Mouse (Mus musculus) embryonic facial prominence, embryonic 14.5 days (tissue): ENCODE measurements around the gene Slc6a16. TPM values are rescaled to one million over a fixed set of nuclear protein-coding genes. Genes with fewer than 3 reads are reported as not detected.

Experiments used
- ATAC-seq: fragments of 200-750 bp; cut with Nextera tagmentation; 2 replicates; pipeline ENCODE4 v1.8.0; 2017; ENCODE audit warnings: low read depth, moderate number of reproducible peaks, moderate TSS enrichment
- DNase-seq: peaks from one replicate; pipeline ENCODE4 v3.0.0-alpha.2; 2015; ENCODE audit warnings: low spot score
- H3K27ac ChIP-seq: fragments of 300-500 bp; sonication (generic); replicated peaks from 2 replicates; pipeline ENCODE4 v1.5.1; 2014; ENCODE audit warnings: low read depth, mild to moderate bottlenecking, low read length, moderate library complexity
- H3K27me3 ChIP-seq: fragments of 300-500 bp; sonication (generic); replicated peaks from 2 replicates; pipeline ENCODE4 v1.6.1; 2014; ENCODE audit warnings: low read length; ENCODE audit not compliant: control insufficient read depth, insufficient read depth
- H3K36me3 ChIP-seq: fragments of 300-500 bp; sonication (generic); 2 replicates; pipeline ENCODE4 v1.6.1; 2014; ENCODE audit warnings: low read length, mixed read lengths; ENCODE audit not compliant: control insufficient read depth, insufficient read depth
- H3K4me1 ChIP-seq: fragments of 300-500 bp; sonication (generic); 2 replicates; pipeline ENCODE4 v1.6.1; 2014; ENCODE audit warnings: antibody characterized with exemption, low read length; ENCODE audit not compliant: control insufficient read depth, insufficient read depth
- H3K4me2 ChIP-seq: fragments of 300-500 bp; sonication (generic); 2 replicates; pipeline ENCODE4 v1.6.1; 2014; ENCODE audit warnings: low read depth, mild to moderate bottlenecking, low read length, moderate library complexity, mixed read lengths
- H3K4me3 ChIP-seq: fragments of 300-500 bp; sonication (generic); 2 replicates; pipeline ENCODE4 v1.5.1; 2014; ENCODE audit warnings: low read depth, mild to moderate bottlenecking, low read length
- H3K9ac ChIP-seq: fragments of 300-500 bp; sonication (generic); 2 replicates; pipeline ENCODE4 v1.6.1; 2014; ENCODE audit warnings: low read depth, mild to moderate bottlenecking, low read length, moderate library complexity, mixed read lengths
- H3K9me3 ChIP-seq: fragments of 300-500 bp; sonication (generic); 2 replicates; pipeline ENCODE4 v1.6.1; 2016; ENCODE audit warnings: low read length; ENCODE audit not compliant: control insufficient read depth
- WGBS: fragments of 180-500 bp; shearing (Covaris S2); extraction: QIAGEN DNeasy Blood & Tissue Kit; methylation state at CpG from one replicate; pipeline ENCODE4 v1.1.7; 2014; 5-methylcytosine and 5-hydroxymethylcytosine counted together
- polyA plus RNA-seq: library from polyadenylated mRNA; unstranded; fragments of >200 nt; fragmentation: Nextera tagmentation; extraction: Ambion mirVana; gene quantifications from 2 replicates; pipeline ENCODE4 v1.2.1, GENCODE M21; 2014

Gene Slc6a16
- polyA plus RNA-seq, 1 experiment from 2014 or later, result 0.11 TPM

GRCm38 (mm10) chr7:45196176-45196535, 44.7 kb upstream of the Slc6a16 start:
- no peak overlapping the region for H3K4me3 ChIP-seq
- H3K27ac ChIP-seq, result no peak overlapping the region
- no peak for DNase-seq
- 73% methylated on average over 4 of the region's 4 CpGs for WGBS
- no peaks in the 10 kb centered on the region for H3K27me3 ChIP-seq
- H3K4me2 ChIP-seq, result no peak overlapping the region
- ATAC-seq, result no peak
- H3K9me3 ChIP-seq, result no peaks in the 10 kb centered on the region
- H3K9ac ChIP-seq, result no peak overlapping the region
- H3K36me3 ChIP-seq, result no peaks in the 10 kb centered on the region
- H3K4me1 ChIP-seq, result peaks cover 8% of the 10 kb centered on the region; the same call in 1 of the 2 replicates

GRCm38 (mm10) chr7:45196994-45197393, 43.9 kb upstream of the Slc6a16 start:
- Histone ChIP-seq H3K4me2 (no peak overlapping the region), H3K36me3 (no peaks in the 10 kb centered on the region), H3K4me1 (0 out of 2 replicates have a peak, but pooled peaks cover 3% of the 10 kb centered on the region), H3K9ac (peak overlapping the region; percentile 14; the same call in 1 of the 2 replicates), H3K27me3 (no peaks in the 10 kb centered on the region), H3K4me3 (no peak overlapping the region), H3K9me3 (no peaks in the 10 kb centered on the region), H3K27ac (no peak overlapping the region)
- 71% methylated on average over 4 of the region's 5 CpGs for WGBS
- no peak for ATAC-seq
- DNase-seq, result no peak

GRCm38 (mm10) chr7:45198435-45198834, 42.5 kb upstream of the Slc6a16 start:
- Histone ChIP-seq H3K4me2 (no peak overlapping the region), H3K27me3 (no peaks in the 10 kb centered on the region), H3K4me3 (no peak overlapping the region), H3K27ac (no peak overlapping the region), H3K9ac (0 out of 2 replicates have a peak overlapping the region, but pooled peaks have one; percentile 19), H3K36me3 (no peaks in the 10 kb centered on the region), H3K4me1 (no peaks in the 10 kb centered on the region), H3K9me3 (no peaks in the 10 kb centered on the region)
- peak; percentile 87 for DNase-seq
- ATAC-seq, result peak; percentile 56; the same call in 1 of the 2 replicates
- 13% methylated on average over 5 of the region's 5 CpGs for WGBS

- Histone ChIP-seq H3K9ac (0 out of 2 replicates have a peak overlapping the region, but pooled peaks have one; percentile 19), H3K4me2 (no peak overlapping the region), H3K9me3 (no peaks in the 10 kb centered on the region), H3K36me3 (no peaks in the 10 kb centered on the region), H3K27ac (no peak overlapping the region), H3K27me3 (no peaks in the 10 kb centered on the region), H3K4me1 (no peaks in the 10 kb centered on the region), H3K4me3 (no peak overlapping the region)
- DNase-seq (no peak), ATAC-seq (no peak)
- 78% methylated on average over 11 of the region's 11 CpGs for WGBS
Observed at GRCm38 (mm10) chr7:45198961-45199360, 41.9 kb upstream of the Slc6a16 start.

- no peak for ATAC-seq
- Histone ChIP-seq H3K4me1 (no peaks in the 10 kb centered on the region), H3K36me3 (no peaks in the 10 kb centered on the region), H3K27ac (no peak overlapping the region), H3K4me3 (no peak overlapping the region), H3K9me3 (no peaks in the 10 kb centered on the region), H3K27me3 (no peaks in the 10 kb centered on the region), H3K9ac (no peak overlapping the region), H3K4me2 (no peak overlapping the region)
- no peak for DNase-seq
- WGBS, result 55% methylated on average over 10 of the region's 10 CpGs
Observed at GRCm38 (mm10) chr7:45202654-45203053, 38.2 kb upstream of the Slc6a16 start.

- Histone ChIP-seq H3K4me3 (peak within 1 kb of the TSS; percentile 43), H3K9me3 (0 out of 2 replicates have a peak, but pooled peaks cover 3% of the 10 kb centered on the region), H3K9ac (peak within 1 kb of the TSS; percentile 55), H3K4me1 (no peaks in the 10 kb centered on the region), H3K27me3 (no peaks in the 10 kb centered on the region), H3K4me2 (peak within 1 kb of the TSS; percentile 57), H3K36me3 (no peaks in the 10 kb centered on the region), H3K27ac (no peak within 1 kb of the TSS)
- WGBS, result 9% methylated on average over 44 of the region's 44 CpGs
- ATAC-seq (peak; percentile 99), DNase-seq (peak; percentile 100)
Observed at GRCm38 (mm10) chr7:45204380-45205143, 36.3 kb upstream of the Slc6a16 start, which contains the start of gene Ccdc155. Gene Ccdc155 (minus strand): TSS chr7:45204892.

- DNase-seq (no peak), ATAC-seq (no peak)
- H3K9me3 ChIP-seq, result 0 out of 2 replicates have a peak, but pooled peaks cover 3% of the 10 kb centered on the region
- H3K27ac ChIP-seq, result no peak overlapping the region
- peaks cover 21% of the 10 kb centered on the region for H3K27me3 ChIP-seq
- H3K9ac ChIP-seq, result no peak overlapping the region
- no peak overlapping the region for H3K4me3 ChIP-seq
- 77% methylated on average over 6 of the region's 6 CpGs for WGBS
- H3K36me3 ChIP-seq, result no peaks in the 10 kb centered on the region
- no peak overlapping the region for H3K4me2 ChIP-seq
- H3K4me1 ChIP-seq, result no peaks in the 10 kb centered on the region
Observed at GRCm38 (mm10) chr7:45208260-45208659, 32.6 kb upstream of the Slc6a16 start.

- peaks cover 21% of the 10 kb centered on the region for H3K27me3 ChIP-seq
- 73% methylated on average over 10 of the region's 10 CpGs for WGBS
- H3K4me3 ChIP-seq, result no peak overlapping the region
- H3K27ac ChIP-seq, result no peak overlapping the region
- H3K9me3 ChIP-seq, result 0 out of 2 replicates have a peak, but pooled peaks cover 3% of the 10 kb centered on the region
- no peak for ATAC-seq
- no peak overlapping the region for H3K9ac ChIP-seq
- H3K4me2 ChIP-seq, result no peak overlapping the region
- H3K4me1 ChIP-seq, result peaks cover 4% of the 10 kb centered on the region; the same call in 1 of the 2 replicates
- DNase-seq, result no peak
- H3K36me3 ChIP-seq, result no peaks in the 10 kb centered on the region
Observed at GRCm38 (mm10) chr7:45211070-45211469, 29.8 kb upstream of the Slc6a16 start.
